Mouse (Mus musculus): ENCODE results near the gene Acot11.

Acot11 gene

DNA sequence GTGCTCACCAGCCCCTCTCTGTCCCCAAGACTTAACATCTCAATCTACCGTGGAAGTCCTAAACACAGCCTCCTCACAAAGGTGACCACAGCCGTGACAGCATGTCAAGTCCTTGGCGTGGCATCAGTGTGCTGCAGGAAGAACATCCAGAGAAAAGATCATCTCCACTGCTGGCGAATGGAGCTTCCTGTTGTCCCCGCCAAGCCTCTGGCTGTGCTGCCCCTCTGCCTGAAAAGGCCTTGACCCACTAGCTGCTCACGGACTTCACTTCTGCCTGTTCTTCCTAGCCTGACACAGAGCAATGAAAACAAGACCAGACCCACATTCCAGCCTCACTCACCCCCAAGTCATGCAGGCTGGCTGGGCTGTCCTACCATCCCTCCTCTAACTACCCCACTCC is 13.5 kb upstream of the Acot11 start:
- H3K4me3 ChIP-seq (replicated peaks; ENCODE audit: low read length) = no peak overlapping the region
- no peak for TF ChIP-seq NANOG (IDR thresholded peaks at IDR 0.05; ENCODE audit: borderline replicate concordance, low read length)
- no peak for TF ChIP-seq CTCF (conservative IDR thresholded peaks at IDR 0.05; ENCODE audit: low read length)
- no peak for TF ChIP-seq POU5F1 (IDR thresholded peaks at IDR 0.05; ENCODE audit: borderline replicate concordance, low read length)
- H3K4me1 ChIP-seq (replicated peaks; ENCODE audit: low read depth, low read length) = peaks cover 24% of the 10 kb centered on the region
- H3K27me3 ChIP-seq (ENCODE audit: insufficient read depth, low read length) = peaks cover 3% of the 10 kb centered on the region
- no peaks in the 10 kb centered on the region for H3K9me3 ChIP-seq (ENCODE audit: low read length)
- no peaks in the 10 kb centered on the region for H3K36me3 ChIP-seq (ENCODE audit: insufficient read depth, low read length)

- TF ChIP-seq CTCF (conservative IDR thresholded peaks at IDR 0.05; ENCODE audit: low read length) (no peak), NANOG (IDR thresholded peaks at IDR 0.05; ENCODE audit: borderline replicate concordance, low read length) (no peak), POU5F1 (IDR thresholded peaks at IDR 0.05; ENCODE audit: borderline replicate concordance, low read length) (no peak)
- H3K4me1 ChIP-seq (replicated peaks; ENCODE audit: low read depth, low read length) = peaks cover 24% of the 10 kb centered on the region
- no peaks in the 10 kb centered on the region for H3K9me3 ChIP-seq (ENCODE audit: low read length)
- no peaks in the 10 kb centered on the region for H3K36me3 ChIP-seq (ENCODE audit: insufficient read depth, low read length)
- H3K27me3 ChIP-seq (ENCODE audit: insufficient read depth, low read length) = no peaks in the 10 kb centered on the region
- no peak overlapping the region for H3K4me3 ChIP-seq (replicated peaks; ENCODE audit: low read length)
Observed at GRCm38 (mm10) chr4:106817017-106817416, 12.2 kb upstream of the Acot11 start.

- H3K36me3 ChIP-seq (ENCODE audit: insufficient read depth, low read length) = no peaks in the 10 kb centered on the region
- H3K4me1 ChIP-seq (replicated peaks; ENCODE audit: low read depth, low read length) = peaks cover 24% of the 10 kb centered on the region
- peak overlapping the region; percentile 27 for H3K4me3 ChIP-seq (replicated peaks; ENCODE audit: low read length)
- H3K27me3 ChIP-seq (ENCODE audit: insufficient read depth, low read length) = no peaks in the 10 kb centered on the region
- no peak for TF ChIP-seq CTCF (conservative IDR thresholded peaks at IDR 0.05; ENCODE audit: low read length)
- no peak for TF ChIP-seq NANOG (IDR thresholded peaks at IDR 0.05; ENCODE audit: borderline replicate concordance, low read length)
- no peak for TF ChIP-seq POU5F1 (IDR thresholded peaks at IDR 0.05; ENCODE audit: borderline replicate concordance, low read length)
- no peaks in the 10 kb centered on the region for H3K9me3 ChIP-seq (ENCODE audit: low read length)
Observed at GRCm38 (mm10) chr4:106815396-106816324, 10.9 kb upstream of the Acot11 start.

DNA sequence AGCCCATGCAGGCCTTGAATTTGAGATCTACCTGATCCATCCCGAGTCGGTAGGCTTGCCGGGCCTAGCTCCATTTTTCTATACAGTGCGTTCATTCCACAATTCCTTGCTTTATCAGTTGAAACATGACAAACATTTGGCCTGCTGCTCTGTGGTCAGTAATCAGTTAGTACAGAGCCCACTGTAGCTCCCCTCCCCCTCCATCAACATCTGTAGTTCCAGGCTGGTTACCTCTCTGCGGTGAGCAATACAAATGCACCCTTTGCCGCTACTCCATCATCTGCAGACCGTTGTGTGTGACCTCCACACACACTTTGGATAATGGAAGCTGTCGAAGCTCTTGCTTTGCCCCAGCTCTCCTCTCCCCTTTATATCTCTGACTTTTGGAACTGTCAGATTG is 6.4 kb upstream of the Acot11 start:
- Histone ChIP-seq H3K36me3 (ENCODE audit: insufficient read depth, low read length) (no peaks in the 10 kb centered on the region), H3K4me1 (replicated peaks; ENCODE audit: low read depth, low read length) (peaks cover 8% of the 10 kb centered on the region), H3K4me3 (replicated peaks; ENCODE audit: low read length) (no peak overlapping the region), H3K27me3 (ENCODE audit: insufficient read depth, low read length) (0 out of 2 replicates have a peak, but pooled peaks cover 1% of the 10 kb centered on the region), H3K9me3 (ENCODE audit: low read length) (no peaks in the 10 kb centered on the region)
- TF ChIP-seq CTCF (conservative IDR thresholded peaks at IDR 0.05; ENCODE audit: low read length) = no peak
- TF ChIP-seq POU5F1 (IDR thresholded peaks at IDR 0.05; ENCODE audit: borderline replicate concordance, low read length) = no peak
- no peak for TF ChIP-seq NANOG (IDR thresholded peaks at IDR 0.05; ENCODE audit: borderline replicate concordance, low read length)

GRCm38 (mm10) chr4:106810039-106810438 is 5.2 kb upstream of the Acot11 start:
- no peaks in the 10 kb centered on the region for H3K9me3 ChIP-seq (ENCODE audit: low read length)
- no peak overlapping the region for H3K4me3 ChIP-seq (replicated peaks; ENCODE audit: low read length)
- peaks cover 12% of the 10 kb centered on the region for H3K27me3 ChIP-seq (ENCODE audit: insufficient read depth, low read length)
- TF ChIP-seq POU5F1 (IDR thresholded peaks at IDR 0.05; ENCODE audit: borderline replicate concordance, low read length) (no peak), CTCF (conservative IDR thresholded peaks at IDR 0.05; ENCODE audit: low read length) (peak; percentile 85), NANOG (IDR thresholded peaks at IDR 0.05; ENCODE audit: borderline replicate concordance, low read length) (no peak)
- peaks cover 2% of the 10 kb centered on the region for H3K4me1 ChIP-seq (replicated peaks; ENCODE audit: low read depth, low read length)
- H3K36me3 ChIP-seq (ENCODE audit: insufficient read depth, low read length) = no peaks in the 10 kb centered on the region

GRCm38 (mm10) chr4:106807287-106807686 is 2.5 kb upstream of the Acot11 start:
- Histone ChIP-seq H3K9me3 (ENCODE audit: low read length) (no peaks in the 10 kb centered on the region), H3K4me3 (replicated peaks; ENCODE audit: low read length) (no peak overlapping the region), H3K4me1 (replicated peaks; ENCODE audit: low read depth, low read length) (peaks cover 14% of the 10 kb centered on the region), H3K27me3 (ENCODE audit: insufficient read depth, low read length) (peaks cover 30% of the 10 kb centered on the region), H3K36me3 (ENCODE audit: insufficient read depth, low read length) (no peaks in the 10 kb centered on the region)
- no peak for TF ChIP-seq CTCF (conservative IDR thresholded peaks at IDR 0.05; ENCODE audit: low read length)
- TF ChIP-seq NANOG (IDR thresholded peaks at IDR 0.05; ENCODE audit: borderline replicate concordance, low read length) = no peak
- no peak for TF ChIP-seq POU5F1 (IDR thresholded peaks at IDR 0.05; ENCODE audit: borderline replicate concordance, low read length)

GRCm38 (mm10) chr4:106805890-106806289 is 1.1 kb upstream of the Acot11 start:
- Histone ChIP-seq H3K4me3 (replicated peaks; ENCODE audit: low read length) (no peak overlapping the region), H3K27me3 (ENCODE audit: insufficient read depth, low read length) (peaks cover 30% of the 10 kb centered on the region), H3K36me3 (ENCODE audit: insufficient read depth, low read length) (no peaks in the 10 kb centered on the region), H3K4me1 (replicated peaks; ENCODE audit: low read depth, low read length) (peaks cover 14% of the 10 kb centered on the region), H3K9me3 (ENCODE audit: low read length) (no peaks in the 10 kb centered on the region)
- no peak for TF ChIP-seq NANOG (IDR thresholded peaks at IDR 0.05; ENCODE audit: borderline replicate concordance, low read length)
- TF ChIP-seq CTCF (conservative IDR thresholded peaks at IDR 0.05; ENCODE audit: low read length) = no peak
- TF ChIP-seq POU5F1 (IDR thresholded peaks at IDR 0.05; ENCODE audit: borderline replicate concordance, low read length) = no peak

DNA sequence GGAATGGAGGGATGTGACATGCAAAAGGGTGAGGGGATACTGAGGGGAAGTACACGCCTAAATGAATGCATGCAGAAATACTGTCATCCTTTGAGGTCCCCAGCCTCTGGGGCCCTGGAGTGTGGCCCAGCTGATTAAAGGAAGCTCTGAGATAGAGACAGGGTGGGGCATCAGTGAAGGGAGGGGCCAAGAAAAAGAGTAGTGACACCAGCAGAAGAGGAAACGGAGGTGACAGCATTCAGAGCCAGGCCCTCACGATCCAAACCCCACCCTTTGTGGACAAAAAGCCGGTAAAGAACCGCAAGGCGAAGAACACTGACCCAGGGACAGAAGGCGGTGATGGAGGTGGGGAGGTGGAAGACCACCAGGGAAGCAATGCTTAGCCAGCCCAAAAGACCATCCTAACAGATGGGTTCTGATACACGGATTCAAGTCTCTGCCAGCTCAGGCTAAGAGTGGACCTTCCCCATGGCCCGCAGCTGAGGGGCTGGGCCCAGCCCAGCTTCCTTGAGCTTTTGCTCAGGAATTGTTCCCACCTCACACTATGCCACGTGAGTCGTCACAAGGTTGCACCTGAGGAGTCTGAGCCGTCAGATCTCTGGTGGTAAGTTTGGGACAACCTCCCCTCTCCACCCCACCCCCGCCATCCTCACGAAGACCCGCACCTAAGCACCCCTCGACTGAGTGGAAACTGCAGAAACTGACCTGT is 443 bp downstream of the Acot11 start:
- no peak for TF ChIP-seq CTCF (conservative IDR thresholded peaks at IDR 0.05; ENCODE audit: low read length)
- TF ChIP-seq POU5F1 (IDR thresholded peaks at IDR 0.05; ENCODE audit: borderline replicate concordance, low read length) = no peak
- TF ChIP-seq NANOG (IDR thresholded peaks at IDR 0.05; ENCODE audit: borderline replicate concordance, low read length) = no peak
- peaks cover 30% of the 10 kb centered on the region for H3K27me3 ChIP-seq (ENCODE audit: insufficient read depth, low read length)
- H3K4me1 ChIP-seq (replicated peaks; ENCODE audit: low read depth, low read length) = peaks cover 26% of the 10 kb centered on the region
- H3K9me3 ChIP-seq (ENCODE audit: low read length) = no peaks in the 10 kb centered on the region
- peak overlapping the region; percentile 71 for H3K4me3 ChIP-seq (replicated peaks; ENCODE audit: low read length)
- H3K36me3 ChIP-seq (ENCODE audit: insufficient read depth, low read length) = no peaks in the 10 kb centered on the region

Measured in E14TG2a.4 (cell line).